Mouse (Mus musculus) brain, embryonic 14.5 days (tissue): Measurements from ENCODE around the gene Chid1.

Experiments
- CTCF ChIP-seq: fragments of 200-500 bp; IDR thresholded peaks from 2 replicates; pipeline ENCODE4 v1.5.1; 2012; ENCODE audit warnings: inconsistent platforms, mild to moderate bottlenecking, moderate library complexity, borderline replicate concordance; ENCODE audit not compliant: insufficient read depth, insufficient read length; ENCODE audit errors: extremely low read depth
- POLR2A ChIP-seq: fragments of 200-500 bp; IDR thresholded peaks from 2 replicates; pipeline ENCODE4 v1.6.1; 2012; ENCODE audit warnings: mild to moderate bottlenecking, inconsistent platforms, borderline replicate concordance; ENCODE audit not compliant: poor library complexity, insufficient read depth, insufficient read length, severe bottlenecking; ENCODE audit errors: extremely low read depth

DNA sequence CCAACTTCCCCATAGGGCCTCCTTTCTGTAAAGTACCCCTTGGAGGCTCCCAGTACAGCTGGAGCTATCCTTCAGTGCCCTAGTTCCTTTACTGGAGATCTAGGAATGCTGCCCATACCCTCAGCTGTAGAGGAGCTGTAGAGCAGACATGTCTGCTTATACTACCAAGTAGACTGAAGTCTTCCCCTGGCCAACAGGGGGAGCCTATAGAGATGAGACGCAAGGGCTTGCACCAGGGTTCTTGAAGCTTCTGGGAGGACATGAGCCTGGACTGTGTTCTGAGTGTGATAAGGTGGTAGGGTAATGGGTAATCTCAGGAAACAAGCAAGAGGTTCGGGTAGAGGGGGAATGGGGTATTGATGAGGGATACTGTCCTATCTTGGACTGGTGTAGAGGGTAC is 48.5 kb downstream of the Chid1 start:
- TF ChIP-seq POLR2A, result no peak
- TF ChIP-seq CTCF, result peak; percentile 19; the same call in 1 of the 2 replicates
